Mouse (Mus musculus): ENCODE measurements at regions not wholly inside any gene's neighbourhood (a gene's known extent, or its start where the extent isn't known, plus 50 kb on each side); places are given as distances from the start of the nearest gene placed in this dataset.

GRCm38 (mm10) chr14:45984135-45984892, 326.4 kb upstream of the Ddhd1 start:
- no peak for DNase-seq (ENCODE audit: low read depth, low spot score)

- no peak for DNase-seq (ENCODE audit: low read depth, low spot score)
These were observed 334.3 kb upstream of the Ddhd1 start for GRCm38 (mm10) chr14:45992041-45992869.

GRCm38 (mm10) chr14:45992870-45993135, 334.9 kb upstream of the Ddhd1 start:
- DNase-seq (ENCODE audit: low read depth, low spot score): no peak

- peak; percentile 36 for DNase-seq (ENCODE audit: low read depth, low spot score)
These were observed 335.7 kb upstream of the Ddhd1 start for GRCm38 (mm10) chr14:45993669-45994068.

GRCm38 (mm10) chr14:45996760-45997159, 338.8 kb upstream of the Ddhd1 start:
- DNase-seq (ENCODE audit: low read depth, low spot score): peak; percentile 7

GRCm38 (mm10) chr14:46004078-46004477, 346.1 kb upstream of the Ddhd1 start:
- DNase-seq (ENCODE audit: low read depth, low spot score): no peak

- no peak for DNase-seq (ENCODE audit: low read depth, low spot score)
These were observed 347.4 kb upstream of the Ddhd1 start for GRCm38 (mm10) chr14:46005307-46005706.

- DNase-seq (ENCODE audit: low read depth, low spot score): no peak
These were observed 355.3 kb upstream of the Ddhd1 start for GRCm38 (mm10) chr14:46013232-46013631.

- no peak for DNase-seq (ENCODE audit: low read depth, low spot score)
These were observed 356.1 kb upstream of the Ddhd1 start for GRCm38 (mm10) chr14:46014090-46014489.

- DNase-seq (ENCODE audit: low read depth, low spot score): no peak
These were observed 357.9 kb upstream of the Ddhd1 start for GRCm38 (mm10) chr14:46015682-46016400.

GRCm38 (mm10) chr14:46016701-46017106, 358.8 kb upstream of the Ddhd1 start:
- no peak for DNase-seq (ENCODE audit: low read depth, low spot score)

- no peak for DNase-seq (ENCODE audit: low read depth, low spot score)
These were observed 359.3 kb upstream of the Ddhd1 start for GRCm38 (mm10) chr14:46017286-46017685.

- no peak for DNase-seq (ENCODE audit: low read depth, low spot score)
These were observed 360.0 kb upstream of the Ddhd1 start for GRCm38 (mm10) chr14:46017976-46018375.

- peak; percentile 6 for DNase-seq (ENCODE audit: low read depth, low spot score)
These were observed 359.8 kb upstream of the Gm15217 start for GRCm38 (mm10) chr14:46019240-46020025.

GRCm38 (mm10) chr14:46034301-46034700, 344.9 kb upstream of the Gm15217 start:
- DNase-seq (ENCODE audit: low read depth, low spot score): no peak

- DNase-seq (ENCODE audit: low read depth, low spot score): peak; percentile 13
These were observed 318.4 kb upstream of the Gm15217 start for GRCm38 (mm10) chr14:46060622-46061381.

- no peak for DNase-seq (ENCODE audit: low read depth, low spot score)
These were observed 312.0 kb upstream of the Gm15217 start for GRCm38 (mm10) chr14:46067102-46067801.

- no peak for DNase-seq (ENCODE audit: low read depth, low spot score)
These were observed 308.0 kb upstream of the Gm15217 start for GRCm38 (mm10) chr14:46071244-46071643.

GRCm38 (mm10) chr14:46076738-46077137, 302.5 kb upstream of the Gm15217 start:
- peak; percentile 71 for DNase-seq (ENCODE audit: low read depth, low spot score)

Data from R1 (cell line).